Mouse (Mus musculus) intestine, embryonic 16.5 days (tissue): Measurements from ENCODE around the gene Cdk5r1. TPM values are rescaled to one million over a fixed set of nuclear protein-coding genes. Genes with fewer than 3 reads are reported as not detected.
A peak's percentile ranks its signal among the peaks of the same experiment; 100 is the strongest.

Experiments
- ATAC-seq: fragments of 200-750 bp; cut with Nextera tagmentation; 2 replicates; pipeline ENCODE4 v1.8.0; 2017; ENCODE audit warnings: moderate TSS enrichment, moderate library complexity
- H3K27ac ChIP-seq: fragments of 300-500 bp; sonication (generic); 2 replicates; pipeline ENCODE4 v1.5.1; 2014; ENCODE audit warnings: mild to moderate bottlenecking, low read length
- H3K27me3 ChIP-seq: fragments of 300-500 bp; sonication (generic); replicated peaks from 2 replicates; pipeline ENCODE4 v1.6.1; 2014; ENCODE audit warnings: low read length, control low read depth, mixed read lengths; ENCODE audit not compliant: control insufficient read depth, insufficient read depth
- H3K36me3 ChIP-seq: fragments of 300-500 bp; sonication (generic); 2 replicates; pipeline ENCODE4 v1.6.1; 2014; ENCODE audit warnings: low read length, control low read depth; ENCODE audit not compliant: control insufficient read depth, insufficient read depth
- H3K4me1 ChIP-seq: fragments of 300-500 bp; sonication (generic); 2 replicates; pipeline ENCODE4 v1.6.1; 2014; ENCODE audit warnings: low read length, control low read depth, mixed read lengths; ENCODE audit not compliant: control insufficient read depth, insufficient read depth
- H3K4me2 ChIP-seq: fragments of 300-500 bp; sonication (generic); 2 replicates; pipeline ENCODE4 v1.6.1; 2014; ENCODE audit warnings: low read depth, low read length, control low read depth
- H3K4me3 ChIP-seq: fragments of 300-500 bp; sonication (generic); 2 replicates; pipeline ENCODE4 v1.5.1; 2014; ENCODE audit warnings: mild to moderate bottlenecking, low read length
- H3K9ac ChIP-seq: fragments of 300-500 bp; sonication (generic); 2 replicates; pipeline ENCODE4 v1.6.1; 2014; ENCODE audit warnings: low read depth, low read length
- H3K9me3 ChIP-seq: fragments of 300-500 bp; sonication (generic); 2 replicates; pipeline ENCODE4 v1.6.1; 2016; ENCODE audit warnings: low read length, control low read depth; ENCODE audit not compliant: control insufficient read depth
- WGBS: fragments of 180-500 bp; shearing (Covaris S2); extraction: QIAGEN DNeasy Blood & Tissue Kit; methylation state at CpG from one replicate; pipeline ENCODE4 v1.1.7; 2014; 5-methylcytosine and 5-hydroxymethylcytosine counted together
- polyA plus RNA-seq: library from polyadenylated mRNA; unstranded; fragments of >200 nt; fragmentation: Nextera tagmentation; extraction: Ambion mirVana; gene quantifications from 2 replicates; pipeline ENCODE4 v1.2.1, GENCODE M21; 2015

Cdk5r1 gene
- polyA plus RNA-seq, 1 experiment from 2014 or later = 0.88 TPM

DNA sequence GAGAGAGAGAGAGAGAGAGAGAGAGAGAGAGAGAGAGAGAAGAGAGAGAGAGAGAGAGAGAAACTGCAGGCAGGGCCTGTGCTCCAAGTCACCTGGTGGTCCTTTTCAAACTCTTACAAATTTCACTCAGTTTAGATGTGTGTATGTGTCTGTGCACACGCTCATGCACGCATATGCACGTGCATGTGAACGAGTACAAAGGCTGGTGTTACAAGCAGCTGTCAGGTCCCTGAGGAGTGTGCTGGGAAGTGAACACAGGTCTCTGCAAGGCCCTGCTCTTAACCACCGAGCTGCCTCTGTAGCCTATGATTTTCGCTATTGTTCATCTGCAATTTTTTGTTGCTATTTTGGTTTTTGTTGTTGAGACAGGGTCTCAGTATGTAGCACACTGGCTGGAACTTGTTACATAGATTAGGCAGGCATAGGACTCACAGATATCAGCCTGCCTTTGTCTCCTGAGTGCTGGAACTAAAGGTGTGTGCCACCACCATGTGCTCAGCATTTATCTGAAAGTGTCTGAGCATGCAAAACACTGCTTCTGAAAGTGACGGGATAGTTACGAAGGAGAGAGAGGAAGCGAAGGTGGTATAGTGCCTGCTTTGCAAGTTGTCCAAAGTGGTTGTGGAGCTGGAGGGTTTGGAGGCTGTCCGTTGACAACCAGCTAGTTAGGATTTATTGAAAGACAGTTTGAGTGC, 20.5 kb downstream of the Cdk5r1 start:
- H3K4me1 ChIP-seq = no peaks in the 10 kb centered on the region
- no peaks in the 10 kb centered on the region for H3K36me3 ChIP-seq
- no peak for ATAC-seq
- no peaks in the 10 kb centered on the region for H3K27me3 ChIP-seq
- H3K27ac ChIP-seq = no peak overlapping the region
- H3K4me3 ChIP-seq = no peak overlapping the region
- no peaks in the 10 kb centered on the region for H3K9me3 ChIP-seq
- WGBS = 84% methylated on average over 10 of the region's 10 CpGs
- H3K9ac ChIP-seq = no peak overlapping the region
- no peak overlapping the region for H3K4me2 ChIP-seq

DNA sequence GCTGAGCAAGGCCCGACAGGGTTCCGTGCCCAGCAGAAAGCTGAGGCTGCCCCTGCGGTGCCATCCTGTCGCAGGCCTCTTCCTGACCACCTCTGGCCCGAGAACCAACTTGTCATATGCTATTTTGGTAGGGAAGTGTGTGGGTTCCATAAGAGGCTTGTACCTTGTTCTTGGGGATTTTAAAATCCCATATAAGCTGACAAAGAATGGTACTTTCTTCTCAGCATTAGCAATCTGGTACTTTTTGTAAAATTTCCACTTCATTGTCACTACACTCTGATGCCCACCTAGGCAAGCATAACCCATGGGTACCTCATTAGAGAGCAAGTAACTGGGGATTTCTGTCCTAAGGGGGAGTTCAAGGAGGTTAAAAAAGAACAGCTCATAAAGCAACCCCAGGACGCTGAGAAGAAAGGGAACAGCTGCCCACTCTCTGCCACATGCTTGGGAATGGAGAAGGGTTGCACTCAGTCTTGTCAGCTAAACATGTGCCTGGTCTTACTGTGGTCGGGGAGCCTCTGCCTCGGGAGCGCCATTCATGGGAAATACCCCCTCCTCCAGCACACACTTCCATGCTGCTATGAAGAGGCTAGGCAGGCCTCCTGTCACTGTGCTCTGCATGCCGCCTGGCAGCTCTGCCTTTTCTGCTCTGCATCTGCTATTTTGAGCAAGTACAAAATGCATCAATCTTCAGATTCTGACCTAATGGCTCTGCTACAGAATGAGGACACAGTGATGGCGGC, 21.7 kb downstream of the Cdk5r1 start:
- no peaks in the 10 kb centered on the region for H3K4me1 ChIP-seq
- no peak overlapping the region for H3K4me3 ChIP-seq
- no peaks in the 10 kb centered on the region for H3K36me3 ChIP-seq
- no peaks in the 10 kb centered on the region for H3K27me3 ChIP-seq
- no peak overlapping the region for H3K4me2 ChIP-seq
- H3K9ac ChIP-seq = no peak overlapping the region
- H3K9me3 ChIP-seq = no peaks in the 10 kb centered on the region
- ATAC-seq = no peak
- no peak overlapping the region for H3K27ac ChIP-seq
- 63% methylated on average over 11 of the region's 11 CpGs for WGBS

DNA sequence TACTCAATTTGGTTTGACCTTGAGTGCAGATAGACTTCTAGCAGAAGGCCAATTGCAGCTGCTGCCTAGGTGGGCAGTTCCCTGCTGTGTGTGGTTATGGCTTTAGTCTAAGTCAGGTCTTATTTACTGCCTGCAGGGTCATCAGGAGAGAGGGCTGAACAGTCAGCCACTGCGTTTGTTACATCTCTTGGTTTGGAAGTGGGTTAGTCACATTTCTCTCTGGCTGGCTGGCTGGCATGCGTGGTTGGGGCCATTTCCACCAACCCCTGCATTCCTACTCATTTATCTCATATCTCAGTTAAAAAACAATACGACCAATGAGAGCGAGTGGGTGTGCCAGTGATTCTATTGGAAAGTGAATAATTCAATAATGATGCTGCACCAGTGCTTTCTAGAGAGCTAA, 22.7 kb downstream of the Cdk5r1 start:
- Histone ChIP-seq H3K27me3 (no peaks in the 10 kb centered on the region), H3K9me3 (no peaks in the 10 kb centered on the region), H3K27ac (no peak overlapping the region), H3K4me1 (no peaks in the 10 kb centered on the region), H3K4me3 (no peak overlapping the region), H3K9ac (no peak overlapping the region), H3K4me2 (no peak overlapping the region), H3K36me3 (no peaks in the 10 kb centered on the region)
- ATAC-seq = no peak
- 65% methylated on average over 4 of the region's 4 CpGs for WGBS

DNA sequence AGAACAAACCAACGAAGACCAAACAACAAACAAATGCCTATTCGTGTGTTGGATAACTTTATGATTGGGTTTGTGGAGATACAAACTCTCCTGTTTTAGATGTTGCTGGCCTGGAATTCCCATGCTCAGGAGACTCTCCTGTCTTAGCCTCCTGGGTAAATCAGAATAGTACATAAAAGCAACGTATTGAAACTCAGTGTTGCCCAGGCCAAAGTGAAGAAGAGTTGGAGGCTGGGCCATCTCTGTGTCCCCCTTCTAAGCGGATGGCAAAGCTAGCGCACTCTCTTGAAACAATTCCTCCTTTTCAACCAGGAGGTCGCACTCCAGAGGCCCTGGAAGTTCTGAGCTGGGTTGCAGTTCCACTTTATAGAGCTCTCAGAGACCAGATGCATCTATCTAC, 26.5 kb downstream of the Cdk5r1 start:
- Histone ChIP-seq H3K36me3 (no peaks in the 10 kb centered on the region), H3K4me1 (no peaks in the 10 kb centered on the region), H3K9ac (no peak overlapping the region), H3K27ac (no peak overlapping the region), H3K4me3 (no peak overlapping the region), H3K4me2 (no peak overlapping the region), H3K27me3 (no peaks in the 10 kb centered on the region), H3K9me3 (no peaks in the 10 kb centered on the region)
- WGBS = 81% methylated on average over 6 of the region's 6 CpGs
- ATAC-seq = no peak

DNA sequence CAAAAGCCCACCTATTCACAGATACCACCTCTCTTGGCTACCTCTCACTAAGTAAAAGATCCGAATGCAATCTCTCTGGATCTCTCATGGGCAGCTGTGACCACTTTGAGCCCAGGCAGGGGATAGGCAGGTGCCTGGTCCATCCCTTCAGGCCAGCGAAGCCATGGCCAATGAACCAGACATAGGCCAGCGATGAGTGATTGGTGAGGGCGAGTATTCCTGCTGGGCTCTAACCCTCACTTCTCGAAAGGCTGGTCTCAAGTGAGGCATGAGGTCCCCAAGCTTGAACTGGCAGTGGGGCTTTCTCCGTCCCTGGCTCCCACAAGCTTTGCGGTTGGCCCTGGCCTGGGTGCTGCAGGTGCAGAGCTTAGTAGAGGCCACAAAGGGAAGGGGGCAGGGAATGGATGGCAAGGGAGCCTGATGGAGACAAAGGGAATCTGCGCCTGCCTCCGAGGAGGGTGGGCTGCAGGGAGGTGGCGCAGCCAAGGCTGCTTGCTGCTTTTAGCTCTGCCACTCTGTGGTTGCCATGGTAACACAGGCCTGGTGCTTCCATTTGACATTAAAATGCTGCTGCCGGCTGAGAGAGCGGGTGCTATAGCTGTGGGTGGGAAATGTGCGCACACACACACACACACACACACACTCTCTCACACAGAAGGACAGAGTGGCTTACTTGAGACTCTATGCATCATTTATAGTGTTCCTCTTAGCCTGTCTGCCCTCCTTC, 27.1 kb downstream of the Cdk5r1 start:
- 0 out of 2 replicates have a peak, but pooled peaks have one; percentile 16 for ATAC-seq
- Histone ChIP-seq H3K4me3 (no peak overlapping the region), H3K9me3 (no peaks in the 10 kb centered on the region), H3K4me1 (no peaks in the 10 kb centered on the region), H3K9ac (no peak overlapping the region), H3K4me2 (no peak overlapping the region), H3K27ac (no peak overlapping the region), H3K36me3 (no peaks in the 10 kb centered on the region), H3K27me3 (no peaks in the 10 kb centered on the region)
- WGBS = 49% methylated on average over 13 of the region's 13 CpGs

DNA sequence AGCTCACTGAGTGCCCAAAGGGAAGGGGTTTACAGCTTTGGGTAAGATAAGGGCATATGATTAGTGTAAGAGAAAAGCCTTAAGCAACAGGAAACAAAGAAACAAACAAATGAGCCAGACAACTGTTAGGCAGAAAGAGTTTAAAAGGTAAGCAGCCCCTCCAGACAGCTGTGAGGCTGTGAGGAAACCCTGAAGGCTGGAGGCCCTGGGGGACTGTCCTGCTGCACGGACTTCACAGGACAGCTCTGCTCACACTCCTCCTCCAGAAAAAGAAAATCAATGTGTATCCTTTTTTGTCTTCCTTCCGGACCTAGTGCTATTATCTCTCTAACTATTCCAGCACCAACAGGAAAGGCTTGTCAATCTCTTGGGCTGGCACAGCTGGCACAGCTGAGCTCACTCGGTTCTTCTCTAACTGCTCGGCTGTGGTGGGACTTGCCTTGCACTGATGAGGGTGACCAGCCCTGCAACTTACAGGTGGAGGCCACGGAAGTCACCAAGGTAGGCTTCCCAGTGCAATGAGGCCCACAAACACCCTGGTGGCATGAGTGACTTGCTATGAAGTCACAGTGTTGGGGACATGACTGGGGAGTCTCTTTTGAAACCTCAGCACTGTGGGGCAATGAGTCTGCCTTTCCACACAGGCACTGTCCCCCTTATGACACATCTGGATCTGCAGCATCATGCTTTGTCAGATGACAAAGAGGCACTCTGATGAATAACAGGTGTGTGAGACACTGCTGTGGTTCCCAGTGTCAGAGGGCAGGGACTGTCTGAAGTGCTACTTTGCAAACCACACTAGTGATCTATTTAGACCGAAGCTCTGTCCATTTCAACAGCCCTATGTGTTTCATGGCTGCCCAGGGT, 27.9 kb downstream of the Cdk5r1 start:
- no peaks in the 10 kb centered on the region for H3K4me1 ChIP-seq
- no peaks in the 10 kb centered on the region for H3K27me3 ChIP-seq
- no peaks in the 10 kb centered on the region for H3K9me3 ChIP-seq
- H3K27ac ChIP-seq = no peak overlapping the region
- H3K9ac ChIP-seq = no peak overlapping the region
- ATAC-seq = no peak
- no peak overlapping the region for H3K4me3 ChIP-seq
- H3K4me2 ChIP-seq = no peak overlapping the region
- no peaks in the 10 kb centered on the region for H3K36me3 ChIP-seq
- WGBS = 55% methylated on average over 6 of the region's 6 CpGs

DNA sequence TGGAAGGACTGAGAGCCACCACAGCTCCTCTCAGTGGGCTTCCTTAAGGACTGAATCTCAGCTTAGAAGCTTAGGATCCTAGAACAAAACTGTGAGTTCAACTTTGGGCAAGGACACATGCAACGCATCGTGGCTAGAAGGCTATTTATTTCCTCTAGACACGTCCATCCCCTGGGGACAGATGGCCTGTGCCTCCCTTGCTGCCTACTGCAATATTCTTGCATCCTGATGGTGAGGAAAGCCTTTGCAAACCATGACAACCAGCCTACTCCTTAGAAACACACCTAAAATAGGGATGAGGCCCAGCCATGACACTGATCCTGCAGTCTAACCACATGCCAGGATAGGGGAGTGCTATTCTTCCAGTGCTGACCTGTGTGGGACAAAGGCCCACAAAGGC, 28.8 kb downstream of the Cdk5r1 start:
- Histone ChIP-seq H3K9me3 (no peaks in the 10 kb centered on the region), H3K4me1 (no peaks in the 10 kb centered on the region), H3K36me3 (no peaks in the 10 kb centered on the region), H3K27ac (no peak overlapping the region), H3K27me3 (no peaks in the 10 kb centered on the region), H3K9ac (no peak overlapping the region), H3K4me3 (no peak overlapping the region), H3K4me2 (no peak overlapping the region)
- WGBS = 81% methylated on average over 3 of the region's 3 CpGs
- no peak for ATAC-seq

DNA sequence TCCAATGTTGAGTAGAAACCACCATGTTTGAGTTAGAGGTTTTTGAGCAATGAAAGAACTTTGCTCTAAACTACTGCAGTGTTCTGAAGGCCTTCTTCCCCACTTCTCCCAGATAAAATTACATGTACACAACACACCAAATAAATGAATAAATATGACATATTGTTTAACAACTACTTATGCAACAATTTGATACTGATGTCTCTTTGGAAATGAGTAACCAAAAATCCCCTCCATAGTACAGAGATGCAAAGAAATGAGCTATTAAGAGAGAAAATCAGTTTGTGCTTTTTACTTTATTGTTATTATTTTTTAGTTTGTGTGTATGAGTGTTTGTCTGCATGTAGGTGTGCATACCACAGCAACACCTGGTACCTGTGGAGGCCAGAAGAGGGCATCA, 29.7 kb downstream of the Cdk5r1 start:
- Histone ChIP-seq H3K36me3 (no peaks in the 10 kb centered on the region), H3K27me3 (no peaks in the 10 kb centered on the region), H3K4me2 (no peak overlapping the region), H3K27ac (no peak overlapping the region), H3K9ac (no peak overlapping the region), H3K4me1 (no peaks in the 10 kb centered on the region), H3K4me3 (no peak overlapping the region), H3K9me3 (no peaks in the 10 kb centered on the region)
- ATAC-seq = no peak

DNA sequence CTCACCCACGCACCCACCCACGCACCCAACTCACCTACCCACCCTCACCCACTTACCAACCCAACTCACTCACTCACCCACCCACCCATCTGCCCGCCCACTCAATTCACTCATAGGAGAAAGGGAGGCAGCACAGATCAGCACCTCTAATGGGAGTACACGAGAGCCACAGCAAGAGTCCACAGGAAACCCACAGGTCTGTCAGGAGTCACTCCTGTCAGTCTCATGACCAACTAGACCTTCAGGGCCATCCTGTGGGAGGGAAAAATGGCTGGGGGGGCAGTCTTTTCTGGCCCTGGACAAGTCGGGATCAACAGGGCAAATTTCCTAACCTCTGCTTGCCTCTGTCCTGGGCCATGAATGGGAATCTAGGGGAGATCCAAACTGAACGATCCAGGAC, 31.0 kb downstream of the Cdk5r1 start:
- no peaks in the 10 kb centered on the region for H3K9me3 ChIP-seq
- no peak overlapping the region for H3K9ac ChIP-seq
- no peaks in the 10 kb centered on the region for H3K27me3 ChIP-seq
- no peak for ATAC-seq
- 85% methylated on average over 6 of the region's 6 CpGs for WGBS
- H3K36me3 ChIP-seq = no peaks in the 10 kb centered on the region
- no peak overlapping the region for H3K27ac ChIP-seq
- H3K4me2 ChIP-seq = no peak overlapping the region
- no peaks in the 10 kb centered on the region for H3K4me1 ChIP-seq
- H3K4me3 ChIP-seq = no peak overlapping the region
